Mouse (Mus musculus) olfactory bulb, adult 2 months (tissue): ENCODE data around the gene F2rl1. TPM values are rescaled to one million over a fixed set of nuclear protein-coding genes. Genes with fewer than 3 reads are reported as not detected.
A peak's percentile ranks its signal among the peaks of the same experiment; 100 is the strongest.
"Not testable (repeated sequence)": the region's sequence is repeated elsewhere in the genome, so short reads cannot be mapped to it uniquely, and the experiment has no call there.

Experiments used
- H3K27ac ChIP-seq: fragments of 200-500 bp; 2 replicates; pipeline ENCODE4 v1.5.1; 2012; ENCODE audit warnings: low read depth, low read length; ENCODE audit not compliant: insufficient read depth
- H3K4me1 ChIP-seq: fragments of 200-500 bp; 2 replicates; pipeline ENCODE4 v1.6.1; 2012; ENCODE audit warnings: low read length; ENCODE audit not compliant: control insufficient read depth, insufficient read depth
- H3K4me3 ChIP-seq: fragments of 200-500 bp; 2 replicates; pipeline ENCODE4 v1.5.1; 2012; ENCODE audit warnings: mild to moderate bottlenecking, low read depth, low read length, moderate library complexity; ENCODE audit not compliant: insufficient read depth
- CTCF ChIP-seq: fragments of 200-500 bp; IDR thresholded peaks from 2 replicates; pipeline ENCODE4 v1.5.1; 2012; ENCODE audit warnings: low read depth, mild to moderate bottlenecking, low read length, moderate library complexity; ENCODE audit not compliant: insufficient read depth
- POLR2A ChIP-seq: fragments of 200-500 bp; IDR thresholded peaks from 2 replicates; pipeline ENCODE4 v1.6.1; 2012; ENCODE audit warnings: mild to moderate bottlenecking, low read depth, low read length, moderate library complexity; ENCODE audit not compliant: insufficient read depth
- WGBS: fragments of 180-500 bp; shearing (Covaris S2); methylation state at CpG from one replicate; pipeline ENCODE4 v1.1.7; 2018; 5-methylcytosine and 5-hydroxymethylcytosine counted together
- polyA plus RNA-seq: library from polyadenylated mRNA; stranded (reverse); fragments of >200 nt; gene quantifications from 2 replicates; pipeline ENCODE4 v1.2.4, GENCODE M21; 2012; ENCODE audit warnings: low replicate concordance; ENCODE audit not compliant: missing spikeins, insufficient read depth, insufficient read length

F2rl1 gene
- polyA plus RNA-seq, 1 experiment: not detected

DNA sequence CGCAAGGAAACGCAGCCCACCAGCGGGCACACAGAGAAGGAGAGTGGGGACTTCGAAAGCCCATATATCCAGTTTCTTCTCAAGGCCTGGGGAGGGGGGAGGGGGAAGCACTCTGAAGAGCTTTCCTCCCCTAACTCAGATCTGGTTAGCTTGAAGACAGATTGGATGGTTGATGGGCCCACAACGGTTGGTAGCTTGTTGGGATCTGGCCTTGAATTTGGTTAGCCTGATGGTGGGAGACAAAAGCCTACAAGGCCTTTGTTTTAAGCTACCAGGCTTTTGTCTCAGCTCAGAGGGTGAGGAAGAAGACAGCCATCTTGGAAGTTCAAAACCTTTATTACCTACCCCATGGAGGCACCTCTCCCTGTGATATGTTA lies 11.1 kb upstream of the F2rl1 start:
- H3K4me1 ChIP-seq: peaks cover 10% of the 10 kb centered on the region
- H3K4me3 ChIP-seq: no peak overlapping the region
- no peak overlapping the region for H3K27ac ChIP-seq
- TF ChIP-seq POLR2A: no peak
- no peak for TF ChIP-seq CTCF
- 58% methylated on average over 5 of the region's 5 CpGs for whole genome bisulfite sequencing

DNA sequence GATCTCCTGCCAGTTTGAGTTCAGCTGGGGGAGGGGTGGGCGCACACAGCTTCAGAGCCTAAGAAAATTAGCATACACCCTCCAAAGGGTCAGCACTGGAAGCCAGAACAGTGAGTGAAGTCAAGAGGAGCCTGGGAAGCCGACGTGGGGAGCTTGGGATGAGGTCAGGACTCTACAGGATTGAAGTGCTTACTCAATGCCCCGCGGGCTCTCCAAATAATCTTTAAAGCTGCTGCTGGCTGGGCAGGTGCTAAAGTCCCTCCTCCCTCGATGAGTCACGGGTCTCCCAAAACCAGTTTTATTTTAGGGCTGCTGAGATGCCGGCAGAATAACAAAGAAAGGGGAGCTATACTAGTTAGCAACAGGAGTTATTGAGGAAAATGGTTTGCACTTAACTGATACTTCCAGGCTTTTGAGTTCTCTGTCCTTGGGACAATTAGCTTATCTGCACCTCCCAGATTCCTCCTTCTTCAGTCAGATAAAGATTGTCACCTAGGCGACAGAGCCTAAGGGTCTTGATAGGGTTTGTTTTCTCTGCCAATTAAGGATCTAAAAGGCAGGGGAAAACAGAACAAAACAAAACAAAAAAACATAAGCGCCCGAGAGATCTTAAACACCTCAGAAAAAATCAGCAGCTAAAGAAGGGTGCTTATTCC lies 10.6 kb upstream of the F2rl1 start:
- 15% methylated on average over 11 of the region's 11 CpGs for WGBS
- no peak overlapping the region for H3K4me3 ChIP-seq
- H3K27ac ChIP-seq: no peak overlapping the region
- no peak for TF ChIP-seq CTCF
- no peak for TF ChIP-seq POLR2A
- peaks cover 10% of the 10 kb centered on the region for H3K4me1 ChIP-seq

DNA sequence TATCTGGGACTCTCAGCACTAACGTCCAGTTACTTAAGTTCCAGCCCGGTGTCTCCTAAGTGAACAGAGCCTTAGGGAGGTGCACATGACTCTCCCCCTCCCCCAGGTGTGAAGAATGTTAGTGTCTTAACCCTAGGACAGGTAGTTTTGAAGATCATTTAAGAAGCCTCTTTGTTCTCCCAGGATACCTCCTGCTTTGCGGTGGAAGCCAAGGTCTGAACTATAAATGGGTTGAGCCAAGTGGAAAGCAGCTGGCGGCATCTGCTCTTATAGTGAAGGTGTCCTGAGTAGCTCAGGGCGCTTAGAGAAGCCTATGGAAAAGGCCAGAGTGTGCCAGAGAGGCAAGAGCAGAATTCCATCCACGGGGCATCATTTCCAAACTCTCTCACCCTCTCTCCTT lies 10.0 kb upstream of the F2rl1 start:
- H3K27ac ChIP-seq: no peak overlapping the region
- TF ChIP-seq POLR2A (no peak), CTCF (no peak)
- 34% methylated on average over 6 of the region's 6 CpGs for WGBS
- no peak overlapping the region for H3K4me3 ChIP-seq
- peaks cover 10% of the 10 kb centered on the region for H3K4me1 ChIP-seq

DNA sequence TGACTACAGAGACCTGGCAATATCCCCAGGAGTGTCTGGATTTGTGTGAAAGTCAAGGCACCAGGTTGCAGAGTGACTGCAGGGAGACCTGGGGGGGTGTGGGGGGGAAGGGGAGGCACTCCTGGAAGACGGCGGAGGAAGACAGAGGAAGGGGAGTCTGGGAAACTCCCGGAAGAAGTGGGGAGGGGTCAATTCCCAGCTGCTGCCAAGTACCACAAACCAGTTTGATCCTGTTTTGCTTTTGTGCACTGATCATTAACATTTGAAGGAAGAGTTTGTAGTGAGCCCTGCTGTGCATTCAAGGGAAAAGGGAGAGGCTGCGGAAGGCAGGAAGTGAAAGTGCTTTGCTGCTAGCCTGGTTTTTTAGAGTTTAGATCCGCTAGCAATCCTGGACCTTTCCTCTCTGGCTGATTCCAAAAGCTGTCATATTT lies 9.1 kb upstream of the F2rl1 start:
- Histone ChIP-seq H3K27ac (no peak overlapping the region), H3K4me1 (peaks cover 10% of the 10 kb centered on the region), H3K4me3 (no peak overlapping the region)
- WGBS: 19% methylated on average over 5 of the region's 5 CpGs
- TF ChIP-seq CTCF: no peak
- no peak for TF ChIP-seq POLR2A

DNA sequence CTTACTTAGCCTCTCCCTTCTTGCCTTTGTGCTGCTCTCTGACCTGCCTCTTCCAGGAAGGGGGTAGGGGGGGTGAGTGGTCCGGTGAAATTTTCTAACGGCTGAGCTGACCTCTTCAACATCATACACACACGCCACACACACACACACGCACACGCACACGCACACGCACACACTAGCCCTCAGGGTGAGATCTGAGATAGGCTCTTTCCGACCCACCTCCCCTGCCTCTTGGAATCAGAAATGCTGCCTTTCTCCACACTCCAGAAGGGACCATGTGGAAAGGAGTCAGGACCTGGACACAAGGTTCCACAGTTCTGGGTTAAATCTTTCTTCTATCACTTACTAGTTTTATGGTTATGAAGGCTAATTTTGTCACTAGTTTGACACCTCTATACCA lies 8.6 kb upstream of the F2rl1 start:
- TF ChIP-seq CTCF (no peak), POLR2A (no peak)
- Histone ChIP-seq H3K4me3 (no peak overlapping the region), H3K27ac (no peak overlapping the region), H3K4me1 (peaks cover 10% of the 10 kb centered on the region)
- WGBS: 54% methylated on average over 8 of the region's 8 CpGs

DNA sequence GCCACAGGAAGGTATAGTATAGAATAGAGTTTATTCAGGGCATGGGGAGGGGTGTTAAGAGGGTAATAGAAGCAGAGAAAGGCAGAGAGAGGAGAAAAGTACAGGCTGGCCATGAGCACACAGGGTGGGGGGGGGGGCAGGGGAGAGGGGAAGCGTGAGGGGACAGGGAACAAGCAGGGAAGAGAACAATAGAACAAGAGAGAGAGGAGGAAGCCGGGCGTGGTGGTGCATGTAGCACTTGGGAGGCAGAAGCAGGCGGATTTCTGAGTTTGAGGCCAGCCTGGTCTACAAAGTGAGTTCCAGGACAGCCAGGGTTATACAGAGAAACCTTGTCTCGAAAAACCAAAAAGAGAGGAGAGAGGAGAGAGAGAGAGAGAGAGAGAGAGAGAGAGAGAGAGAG lies 8.1 kb upstream of the F2rl1 start:
- H3K27ac ChIP-seq, H3K4me1 ChIP-seq, H3K4me3 ChIP-seq: not testable (repeated sequence)
- 83% methylated on average over 4 of the region's 5 CpGs for WGBS

DNA sequence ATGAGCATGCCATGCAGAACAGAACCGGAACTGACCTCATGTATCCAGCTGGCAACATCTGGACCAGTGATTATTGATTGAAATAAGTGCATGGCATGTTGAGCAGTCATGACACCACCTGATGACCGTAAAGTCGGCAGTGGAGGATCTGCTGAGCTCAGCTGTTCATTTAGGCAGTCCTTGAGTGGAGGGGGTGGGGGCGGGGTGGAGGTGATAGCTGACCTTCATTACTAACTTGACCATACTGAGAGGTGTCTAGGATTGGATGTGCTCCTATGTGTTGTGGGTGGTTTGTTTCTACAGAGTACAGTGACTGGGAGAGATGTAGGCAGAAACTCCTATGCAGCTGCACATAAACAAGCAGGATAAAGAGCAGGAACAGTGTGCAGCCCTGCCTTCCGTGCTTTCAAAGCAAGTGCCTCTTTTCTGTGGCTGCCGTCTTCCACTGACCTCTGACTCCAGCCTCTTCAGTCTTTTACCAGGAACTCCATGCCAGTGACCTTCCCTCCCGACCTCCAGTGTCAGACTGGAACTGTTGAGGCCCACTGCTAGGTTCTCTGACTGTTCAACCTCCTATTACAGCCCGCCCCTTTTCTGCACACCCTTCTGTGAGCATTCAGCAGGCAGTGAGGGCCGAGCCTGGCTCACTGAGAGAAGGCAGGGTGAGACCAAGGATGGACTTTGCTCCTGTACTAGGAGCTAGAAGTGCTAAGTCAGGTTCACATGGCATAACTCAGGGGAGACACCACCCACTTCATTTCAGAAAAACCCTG lies 6.4 kb upstream of the F2rl1 start:
- Histone ChIP-seq H3K27ac (no peak overlapping the region), H3K4me1 (peaks cover 10% of the 10 kb centered on the region), H3K4me3 (no peak overlapping the region)
- WGBS: 72% methylated on average over 9 of the region's 9 CpGs
- TF ChIP-seq CTCF (no peak), POLR2A (no peak)

DNA sequence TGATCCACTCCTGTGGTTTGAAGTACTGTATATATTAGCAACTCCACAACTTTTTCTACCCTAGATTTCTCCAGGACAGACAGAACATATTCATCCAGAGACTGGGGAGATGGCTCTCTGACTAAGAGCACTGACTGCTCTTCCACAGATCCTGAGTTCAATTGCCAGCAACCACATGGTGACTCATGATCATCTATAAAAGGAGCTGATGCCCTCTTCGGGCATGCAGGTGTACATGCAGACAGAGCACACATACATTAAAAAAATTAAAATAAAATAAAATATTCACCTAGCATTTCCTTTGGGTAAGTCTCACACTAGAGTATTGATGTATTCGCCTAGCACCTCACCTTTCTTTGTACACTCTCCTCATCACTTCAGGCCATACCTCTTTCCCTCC lies 4.2 kb upstream of the F2rl1 start:
- WGBS: 85% methylated on average over 2 of the region's 2 CpGs
- Histone ChIP-seq H3K27ac (no peak overlapping the region), H3K4me1 (peaks cover 11% of the 10 kb centered on the region), H3K4me3 (no peak overlapping the region)
- TF ChIP-seq CTCF (no peak), POLR2A (no peak)

DNA sequence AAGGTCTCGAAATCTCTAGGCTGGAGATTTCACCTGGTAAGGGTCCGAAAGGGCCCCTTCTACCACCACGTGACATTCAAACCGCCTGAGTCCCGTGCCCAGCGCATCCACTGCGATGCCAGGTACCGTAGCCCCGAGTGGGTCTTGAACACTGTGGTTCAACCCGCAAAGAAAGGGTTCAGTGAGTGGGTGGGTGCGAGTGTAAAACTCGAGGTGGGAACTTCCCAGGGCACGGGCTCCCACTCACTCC lies 678 bp downstream of the F2rl1 start:
- peak overlapping the region; percentile 11 for H3K4me3 ChIP-seq
- WGBS: under 1% methylated on average over 13 of the region's 13 CpGs
- H3K4me1 ChIP-seq: peaks cover 13% of the 10 kb centered on the region
- TF ChIP-seq CTCF (no peak), POLR2A (no peak)
- H3K27ac ChIP-seq: no peak overlapping the region

DNA sequence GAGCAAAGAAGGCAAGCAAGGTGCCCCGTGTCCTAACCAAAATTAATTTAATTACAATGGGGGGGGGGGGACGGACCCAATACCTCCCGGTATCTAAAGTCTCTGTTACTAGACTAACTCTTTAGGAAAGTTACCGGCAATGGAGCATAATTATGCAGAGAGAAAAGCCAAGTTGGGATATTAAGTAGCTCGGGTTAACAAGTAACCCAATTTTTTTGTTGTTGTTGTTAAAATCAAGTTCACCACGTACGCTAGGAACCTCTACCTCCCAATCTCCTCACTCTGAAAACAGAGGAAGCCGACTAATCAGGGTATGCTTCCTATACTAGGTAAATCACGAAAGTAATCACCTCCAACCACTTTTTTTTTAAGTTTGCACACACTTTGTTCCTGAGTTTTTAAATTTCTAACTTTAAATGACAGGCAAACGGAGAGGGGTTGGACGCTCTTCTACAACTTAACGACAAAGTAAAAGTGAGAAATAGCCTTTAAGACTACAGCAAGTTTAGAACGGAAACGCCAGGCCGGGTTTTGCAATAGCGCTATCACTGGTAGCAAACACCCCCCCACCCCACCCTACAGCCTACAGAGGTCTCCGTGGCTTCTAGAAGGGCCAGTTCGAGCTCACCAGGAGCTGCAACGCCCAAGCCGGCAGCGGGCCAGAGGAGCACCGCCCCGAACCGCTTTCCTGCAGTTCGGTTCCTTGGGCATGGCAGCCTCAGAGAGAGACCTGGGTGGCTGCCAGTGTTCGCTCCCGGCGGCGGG lies 1.2 kb downstream of the F2rl1 start:
- H3K4me1 ChIP-seq: peaks cover 13% of the 10 kb centered on the region
- no peak for TF ChIP-seq CTCF
- no peak for TF ChIP-seq POLR2A
- H3K4me3 ChIP-seq: peak overlapping the region; percentile 11
- no peak overlapping the region for H3K27ac ChIP-seq
- WGBS: 12% methylated on average over 29 of the region's 29 CpGs
